Mouse (Mus musculus): Measurements from ENCODE around the gene Zfp322a. TPM values are rescaled to one million over a fixed set of nuclear protein-coding genes. Genes with fewer than 3 reads are reported as not detected.
"Not testable (repeated sequence)": the region's sequence is repeated elsewhere in the genome, so short reads cannot be mapped to it uniquely, and the experiment has no call there.

The Zfp322a gene
- total RNA-seq (2021): 10 to 100 TPM in 1 of 2 experiments, 1 to 10 TPM in 1; 9.9 to 11.7 TPM
- long read RNA-seq, experiment 1, full-length matches to known transcripts: 10 of 11 reads
- long read RNA-seq, experiment 1, partial matches to known transcripts: 0 of 11 reads
- long read RNA-seq, experiment 1, other reads (novel, unspliced or antisense): 1 of 11 reads
- long read RNA-seq, experiment 2, full-length matches to known transcripts: 6 of 8 reads
- long read RNA-seq, experiment 2, partial matches to known transcripts: 0 of 8 reads
- long read RNA-seq, experiment 2, other reads (novel, unspliced or antisense): 2 of 8 reads

GRCm38 (mm10) chr13:23368583-23369420, at the start of gene Zfp322a:
Gene Zfp322a, minus strand, starts transcription at chr13:23369208.
- peak; percentile 95 for DNase-seq (ENCODE audit: low spot score)

- DNase-seq (ENCODE audit: low spot score): no peak
Observed at GRCm38 (mm10) chr13:23412630-23413521, 43.9 kb upstream of the Zfp322a start.

- DNase-seq (ENCODE audit: low spot score): no peak
Observed at GRCm38 (mm10) chr13:23412211-23412629, 43.2 kb upstream of the Zfp322a start.

- no peak for DNase-seq (ENCODE audit: low spot score)
Observed at GRCm38 (mm10) chr13:23411311-23412210, 42.6 kb upstream of the Zfp322a start.

GRCm38 (mm10) chr13:23410632-23411031, 41.6 kb upstream of the Zfp322a start:
- no peak for DNase-seq (ENCODE audit: low spot score)

- no peak for DNase-seq (ENCODE audit: low spot score)
Observed at GRCm38 (mm10) chr13:23402626-23403025, 33.6 kb upstream of the Zfp322a start.

- DNase-seq (ENCODE audit: low spot score): peak; percentile 81
Observed at GRCm38 (mm10) chr13:23401683-23402527, 32.9 kb upstream of the Zfp322a start.

GRCm38 (mm10) chr13:23400771-23401682, 32.0 kb upstream of the Zfp322a start:
- no peak for DNase-seq (ENCODE audit: low spot score)

GRCm38 (mm10) chr13:23396913-23397312, 27.9 kb upstream of the Zfp322a start:
- DNase-seq (ENCODE audit: low spot score): not testable (repeated sequence)

- DNase-seq (ENCODE audit: low spot score): no peak
Observed at GRCm38 (mm10) chr13:23396246-23396703, 27.3 kb upstream of the Zfp322a start.

- no peak for DNase-seq (ENCODE audit: low spot score)
Observed at GRCm38 (mm10) chr13:23395301-23396245, 26.6 kb upstream of the Zfp322a start.

GRCm38 (mm10) chr13:23387548-23387947, 18.5 kb upstream of the Zfp322a start:
- DNase-seq (ENCODE audit: low spot score): no peak

- no peak for DNase-seq (ENCODE audit: low spot score)
Observed at GRCm38 (mm10) chr13:23383127-23383526, 14.1 kb upstream of the Zfp322a start.

GRCm38 (mm10) chr13:23372433-23372832, 3.4 kb upstream of the Zfp322a start:
- DNase-seq (ENCODE audit: low spot score): no peak

GRCm38 (mm10) chr13:23370075-23370474, 1.1 kb upstream of the Zfp322a start:
- DNase-seq (ENCODE audit: low spot score): no peak

- no peak for DNase-seq (ENCODE audit: low spot score)
Observed at GRCm38 (mm10) chr13:23369421-23369765, 385 bp upstream of the Zfp322a start.

- DNase-seq (ENCODE audit: low spot score): no peak
Observed at GRCm38 (mm10) chr13:23361536-23361935, 7.5 kb downstream of the Zfp322a start.
